Mouse (Mus musculus) telencephalon, adult 2 months (tissue): ENCODE measurements around the gene Rnf19b.
A peak's percentile ranks its signal among the peaks of the same experiment; 100 is the strongest.

Source experiments
- DNase-seq: peaks from one replicate; pipeline ENCODE4 v3.0.0-alpha.2; 2011; ENCODE audit warnings: low read depth, low spot score

The Rnf19b gene

DNA sequence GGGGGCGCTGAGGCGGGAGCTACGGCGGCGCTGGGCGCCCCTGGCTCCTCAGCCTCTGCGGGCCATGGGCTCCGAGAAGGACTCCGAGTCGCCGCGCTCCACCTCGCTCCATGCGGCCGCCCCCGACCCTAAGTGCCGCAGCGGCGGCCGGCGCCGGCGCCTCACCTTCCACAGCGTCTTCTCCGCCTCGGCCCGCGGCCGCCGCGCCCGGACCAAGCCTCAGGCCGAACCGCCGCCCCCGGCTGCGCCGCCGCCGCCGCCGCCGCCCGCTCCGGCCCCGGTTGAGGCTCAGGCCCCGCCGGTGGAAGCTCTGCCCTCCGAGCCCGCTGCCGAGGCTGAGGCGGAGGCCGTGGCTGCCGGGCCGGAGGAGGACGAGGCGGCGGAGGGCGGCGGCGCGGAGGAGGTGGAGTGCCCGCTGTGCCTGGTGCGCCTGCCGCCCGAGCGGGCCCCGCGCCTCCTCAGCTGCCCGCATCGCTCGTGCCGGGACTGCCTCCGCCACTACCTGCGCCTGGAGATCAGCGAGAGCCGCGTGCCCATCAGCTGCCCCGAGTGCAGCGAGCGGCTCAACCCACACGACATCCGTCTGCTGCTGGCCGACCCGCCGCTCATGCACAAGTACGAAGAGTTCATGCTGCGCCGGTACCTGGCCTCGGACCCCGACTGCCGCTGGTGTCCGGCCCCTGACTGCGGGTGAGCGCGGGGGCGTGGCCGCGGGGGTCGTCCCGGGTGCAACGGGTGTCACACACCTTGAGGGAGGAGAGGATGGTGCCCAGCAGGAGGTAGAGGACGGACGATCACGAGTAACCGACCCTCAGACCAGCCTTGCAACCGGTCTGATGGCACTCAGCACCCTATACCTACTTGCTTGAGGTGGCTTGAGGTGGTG is at the start of gene Rnf19b:
Gene Rnf19b (plus strand): TSS at position 65 of the 886 bp plus-strand sequence.
- no peak for DNase-seq

DNA sequence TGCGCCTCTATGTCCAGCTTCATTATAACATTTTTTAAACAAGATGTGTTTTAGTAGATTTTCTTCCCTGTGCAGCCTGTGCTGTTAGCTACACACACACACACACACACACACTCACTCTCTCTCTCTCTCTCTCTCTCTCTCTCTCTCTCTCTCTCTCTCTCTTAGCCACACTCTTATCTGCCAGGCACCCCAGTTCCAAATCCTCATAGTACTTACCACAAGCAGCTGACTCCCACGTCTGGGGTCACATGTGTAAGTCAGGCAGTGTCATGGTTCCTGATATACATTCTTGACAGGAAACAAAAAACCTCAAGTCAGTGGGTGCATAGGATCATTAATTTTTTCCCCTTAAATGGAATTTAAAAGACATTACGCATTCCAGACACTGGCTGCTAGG is 49.4 kb upstream of the Rnf19b start:
- DNase-seq = no peak

DNA sequence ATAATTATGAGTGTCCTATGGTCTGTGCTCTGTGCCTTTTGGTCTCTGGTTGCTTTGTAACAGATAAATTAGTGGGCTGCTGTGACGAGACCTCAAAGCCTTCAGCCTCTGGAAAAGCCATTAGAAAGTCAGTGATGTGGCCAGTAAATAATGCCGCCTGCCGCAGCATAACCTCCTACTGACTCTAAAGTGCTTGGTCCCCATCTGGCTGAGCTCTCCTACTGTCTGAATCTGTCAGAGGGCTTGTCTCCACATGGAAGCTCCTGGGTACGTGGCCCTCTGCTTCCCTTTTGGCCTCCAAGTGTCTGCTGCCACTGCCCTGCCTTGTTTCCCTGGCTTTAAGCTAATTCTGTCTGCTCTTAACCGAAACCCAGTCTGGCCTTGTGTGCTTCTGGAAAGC is 48.5 kb upstream of the Rnf19b start:
- no peak for DNase-seq

DNA sequence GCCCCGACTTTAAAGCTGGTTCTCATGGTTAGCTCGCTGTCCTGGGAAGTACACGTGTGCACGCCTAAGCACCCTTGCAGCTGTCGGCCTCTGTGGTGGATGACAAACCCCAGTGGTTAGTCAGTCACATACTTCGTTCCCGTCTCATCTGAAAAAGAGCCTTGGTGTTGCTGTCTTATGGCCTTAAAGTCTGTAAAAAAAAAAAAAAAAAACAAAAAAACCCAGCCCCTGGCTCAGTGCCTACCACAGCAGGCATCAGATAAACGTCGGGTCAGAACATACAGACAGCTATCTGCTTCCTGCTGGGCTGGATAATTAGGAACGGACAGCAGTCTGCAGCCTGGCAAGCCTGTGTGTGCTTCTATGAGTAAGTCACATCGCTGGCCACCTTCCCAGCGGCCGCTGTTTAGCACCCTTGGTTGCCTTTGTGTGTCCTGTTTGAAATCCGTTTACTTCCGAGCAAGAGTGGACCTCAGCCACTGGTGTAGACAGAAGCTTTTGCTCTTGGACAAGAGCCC is 46.4 kb upstream of the Rnf19b start:
- no peak for DNase-seq

DNA sequence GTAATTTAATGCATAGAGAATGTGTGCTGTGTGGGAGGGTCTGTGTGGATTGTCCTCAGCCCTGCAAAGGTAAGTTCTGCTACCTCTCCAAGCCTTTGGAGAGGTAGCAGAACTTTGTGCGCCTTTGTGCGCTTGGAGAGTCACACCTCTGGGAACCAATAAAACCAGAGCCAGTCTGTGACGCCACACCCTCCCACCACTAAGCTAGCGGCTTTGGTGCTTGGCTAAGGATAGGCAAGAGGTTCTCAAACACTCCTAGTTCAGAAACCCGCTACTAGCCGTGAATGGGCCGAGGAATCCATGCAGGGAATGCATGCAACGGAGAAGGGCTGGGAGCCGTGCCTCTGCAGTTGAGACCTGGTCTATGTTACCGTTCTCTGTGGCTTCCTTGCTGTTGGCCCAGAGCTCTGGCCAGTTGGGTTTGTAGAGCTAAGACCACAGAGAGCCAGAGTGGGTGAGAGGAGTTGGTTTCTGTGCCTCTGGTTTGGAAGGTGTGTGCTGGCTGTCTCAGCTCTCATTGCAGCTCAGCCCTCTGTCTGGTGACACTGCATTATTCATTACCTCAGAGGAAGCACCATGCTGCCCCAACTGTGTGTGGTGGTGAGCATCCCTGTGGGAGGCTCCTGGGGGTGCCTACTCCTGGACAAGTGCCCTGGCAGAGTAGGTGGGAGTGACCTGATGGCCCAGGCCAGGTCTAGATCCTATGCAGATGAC is 44.8 kb upstream of the Rnf19b start:
- DNase-seq = no peak

DNA sequence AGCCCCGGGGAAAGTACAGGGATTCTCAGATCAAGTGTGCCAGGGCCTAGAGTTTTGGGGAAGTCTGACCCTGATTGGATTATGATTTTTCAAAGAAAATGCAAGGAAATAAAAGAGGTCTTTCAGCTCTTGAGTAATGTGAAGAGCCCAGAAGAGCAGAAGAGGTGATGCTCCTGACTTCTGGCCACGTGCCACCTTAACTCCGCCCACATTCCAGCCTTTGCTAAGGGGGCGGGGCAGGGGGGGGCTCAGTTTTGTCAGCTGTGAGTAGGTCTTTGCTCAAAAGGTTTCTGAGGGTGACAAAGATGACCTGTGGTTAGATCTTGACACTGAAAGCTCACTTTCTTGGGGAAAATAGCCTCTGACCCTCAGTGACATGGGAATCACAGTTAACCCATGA is 41.7 kb upstream of the Rnf19b start:
- no peak for DNase-seq

DNA sequence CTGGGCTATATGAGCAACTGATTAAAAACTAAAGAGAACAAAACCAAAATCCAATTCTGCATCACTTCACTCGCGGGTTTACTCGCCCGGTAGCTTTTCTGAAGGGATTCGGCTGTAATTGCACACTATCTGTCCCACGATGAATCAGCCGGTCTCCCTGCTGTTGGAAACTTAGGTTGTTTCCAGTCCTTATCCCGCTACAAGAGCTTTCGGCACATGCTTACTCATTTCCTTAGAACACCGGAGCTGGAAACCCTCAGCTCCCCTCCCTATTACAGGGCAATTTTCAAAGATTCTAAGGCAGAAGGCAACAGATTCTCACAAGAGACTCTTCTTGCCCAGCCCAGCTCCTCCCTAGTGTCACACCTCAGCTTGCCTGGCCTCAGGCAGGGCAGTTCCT is 40.9 kb upstream of the Rnf19b start:
- no peak for DNase-seq

DNA sequence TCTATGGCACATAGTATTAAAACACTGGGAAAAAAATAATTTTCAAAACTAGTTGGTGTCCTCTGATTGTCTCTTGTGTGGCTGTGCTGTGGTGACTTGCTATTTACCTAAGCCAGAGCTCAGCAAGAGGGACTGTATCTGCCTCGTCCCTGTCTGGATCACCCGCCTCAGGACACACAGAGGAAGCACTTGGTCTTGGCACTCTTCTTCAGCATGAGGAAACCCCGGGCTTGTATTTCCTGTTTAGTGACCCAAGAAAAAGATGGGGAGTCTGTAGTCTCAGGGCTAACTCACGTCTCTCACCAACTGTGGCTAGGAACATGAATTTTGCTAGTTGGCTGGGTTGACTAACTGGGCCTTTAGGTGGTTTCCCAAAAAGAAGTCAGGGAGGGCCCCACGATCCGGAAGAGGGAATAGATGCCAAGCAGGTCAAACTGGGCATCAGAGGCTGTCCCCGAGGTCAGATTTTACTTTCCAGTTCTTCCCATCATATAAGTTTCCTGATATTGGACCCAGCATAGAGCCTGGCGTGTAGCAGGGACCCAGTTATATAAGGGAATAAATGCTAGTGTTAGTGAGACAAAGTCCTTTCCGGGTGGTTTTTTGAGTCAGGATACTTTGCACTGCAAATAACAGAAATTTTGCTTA is 39.2 kb upstream of the Rnf19b start:
- no peak for DNase-seq

DNA sequence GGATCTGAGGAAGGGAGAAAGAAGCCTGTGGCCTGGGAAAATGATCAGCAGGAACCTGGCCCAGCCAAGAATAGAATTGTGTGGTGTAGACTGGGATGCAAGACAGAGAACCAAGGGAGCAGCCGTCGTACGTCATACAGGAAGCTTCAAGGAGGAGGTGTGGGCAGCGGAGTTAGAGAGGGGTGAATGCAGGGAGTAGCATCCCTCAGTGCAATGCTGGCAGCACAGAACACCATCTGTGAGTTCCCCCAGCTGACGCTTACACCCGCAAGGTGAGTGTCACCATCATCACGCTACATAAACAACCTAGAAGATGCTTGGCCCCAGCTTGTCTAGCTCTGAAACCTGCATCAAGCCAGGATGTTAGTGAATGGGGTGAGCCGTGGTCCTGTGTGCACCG is 38.3 kb upstream of the Rnf19b start:
- peak; percentile 62 for DNase-seq

DNA sequence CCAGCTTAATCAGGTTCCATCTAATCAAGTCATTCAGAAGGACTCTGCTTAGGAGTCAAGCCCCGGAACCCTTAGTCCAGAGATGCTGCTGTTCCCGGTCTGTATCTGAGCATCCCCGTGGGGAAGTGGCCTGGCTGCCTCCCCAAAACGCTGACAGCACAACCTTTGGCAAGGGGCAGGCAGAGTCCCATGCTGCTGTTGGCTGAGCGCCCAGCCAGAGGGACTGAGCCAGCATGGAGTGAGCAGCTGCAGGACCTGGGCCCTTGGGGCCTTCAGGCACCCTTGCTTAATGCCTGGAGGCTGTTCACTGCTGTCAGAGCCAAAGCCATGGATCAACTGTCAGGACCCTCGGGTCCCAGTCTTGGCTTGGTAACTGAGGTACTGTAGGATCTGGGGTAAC is 37.6 kb upstream of the Rnf19b start:
- no peak for DNase-seq

DNA sequence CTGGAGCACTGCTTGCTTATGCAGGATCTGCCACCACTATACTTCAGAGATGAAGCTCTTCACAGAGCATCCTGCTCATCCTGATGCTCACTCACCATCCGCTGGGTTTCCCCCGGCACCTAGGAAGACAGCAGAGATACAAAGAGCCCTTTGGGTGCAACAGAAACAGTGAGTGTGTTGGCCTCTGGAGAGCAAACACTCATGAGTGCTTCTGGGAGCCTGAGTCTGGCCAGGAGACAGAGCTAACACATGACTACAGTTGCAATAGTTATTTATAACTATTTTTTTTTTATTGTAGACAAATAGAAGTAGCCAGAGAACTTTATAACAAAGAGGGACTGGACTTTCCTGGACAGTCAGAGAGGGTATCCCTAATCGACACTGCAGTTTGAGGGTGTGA is 36.6 kb upstream of the Rnf19b start:
- no peak for DNase-seq

DNA sequence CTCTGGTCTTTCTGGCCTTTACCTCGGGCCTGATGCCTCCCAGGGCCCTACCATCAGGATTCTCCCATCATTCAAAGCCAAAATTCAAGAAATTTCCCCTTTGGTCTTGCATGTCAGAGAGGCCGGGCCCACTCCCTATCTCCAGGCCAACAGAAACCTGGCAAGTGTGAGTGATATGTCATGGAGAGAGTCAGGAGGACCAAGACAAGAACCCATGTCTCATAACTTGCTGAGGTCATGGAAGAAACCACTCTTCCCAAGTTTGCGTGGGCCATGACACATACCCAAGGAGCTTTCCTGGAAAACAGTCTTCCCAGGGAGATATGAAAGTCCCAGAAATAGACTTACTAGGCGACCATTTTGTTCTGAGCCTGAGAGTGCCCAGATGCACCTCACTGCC is 36.2 kb upstream of the Rnf19b start:
- DNase-seq = no peak

DNA sequence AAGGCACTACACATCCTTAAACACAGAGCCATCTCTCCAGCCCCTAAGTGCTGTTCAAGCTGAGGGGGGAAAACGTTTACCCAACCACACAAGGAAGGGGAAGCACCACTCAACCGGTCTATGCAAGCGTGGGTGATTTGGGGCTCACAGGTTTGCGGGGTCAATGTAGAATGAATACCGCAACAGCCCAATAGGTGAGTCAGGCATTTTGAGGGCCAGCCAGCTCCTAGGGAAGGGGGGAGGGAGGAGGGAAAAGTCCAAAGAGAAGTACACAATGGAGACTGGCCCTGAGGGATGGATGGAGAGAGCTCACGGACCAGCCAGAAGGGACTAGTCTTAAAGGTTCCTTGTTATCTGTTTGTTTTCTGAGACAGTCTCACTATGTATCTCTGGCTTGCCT is 34.2 kb upstream of the Rnf19b start:
- DNase-seq = no peak

DNA sequence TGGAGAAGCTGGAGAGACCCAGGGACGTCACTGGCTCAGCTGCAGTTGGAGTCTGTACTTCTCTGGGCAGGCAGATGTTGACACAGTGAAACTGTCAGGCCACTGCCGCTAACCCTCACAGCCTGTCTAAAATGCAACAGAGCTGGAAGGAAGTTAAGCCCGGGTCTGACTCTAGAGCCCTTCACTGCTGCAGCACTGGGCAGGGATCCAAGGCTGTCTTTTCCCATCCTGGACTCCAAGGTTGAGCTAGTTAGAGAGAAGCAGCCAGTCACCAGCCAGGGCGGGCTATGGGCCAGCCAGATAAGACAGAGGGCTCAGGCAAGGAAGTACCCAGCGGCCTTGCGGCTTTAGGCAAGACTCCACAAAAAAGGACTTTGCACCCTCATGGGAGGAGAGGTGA is 33.3 kb upstream of the Rnf19b start:
- DNase-seq = no peak

DNA sequence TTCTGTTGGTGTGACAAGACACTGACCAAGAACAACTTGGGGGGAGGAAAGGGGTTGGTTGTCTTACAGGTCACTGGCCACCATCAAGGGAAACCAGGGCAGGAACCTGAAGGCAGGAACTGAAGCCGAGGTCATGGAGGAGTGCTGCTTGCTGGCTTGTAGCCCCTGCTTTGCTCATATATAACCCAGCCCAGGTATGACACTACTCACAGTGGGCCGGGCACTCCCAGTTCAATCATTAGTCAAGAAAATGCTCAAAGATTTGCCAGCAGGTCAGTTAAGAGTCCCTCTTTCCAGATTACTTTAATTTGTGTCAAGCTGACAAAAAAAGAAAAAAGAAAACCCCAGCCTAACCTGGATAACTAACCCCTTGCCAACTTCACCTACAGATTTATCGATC is 32.4 kb upstream of the Rnf19b start:
- DNase-seq = no peak

DNA sequence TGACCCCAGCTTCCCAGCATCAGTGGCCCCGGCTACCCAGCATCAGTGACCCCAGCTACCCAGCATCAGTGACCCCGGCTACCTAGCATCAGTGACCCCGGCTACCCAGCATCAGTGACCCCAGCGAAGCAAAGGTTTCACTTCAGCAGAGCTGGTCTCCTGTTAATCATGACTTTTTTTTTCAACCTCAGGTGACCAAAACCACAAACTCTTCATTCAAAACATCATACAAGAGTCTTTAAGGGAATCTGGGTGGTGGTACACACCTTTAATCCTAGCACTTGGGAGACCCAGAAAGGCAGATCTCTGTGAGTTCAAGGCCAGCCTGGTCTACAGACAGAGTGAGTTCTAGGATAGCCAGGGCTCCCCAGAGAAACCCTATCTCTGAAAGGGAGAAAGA is 27.3 kb upstream of the Rnf19b start:
- DNase-seq = no peak

DNA sequence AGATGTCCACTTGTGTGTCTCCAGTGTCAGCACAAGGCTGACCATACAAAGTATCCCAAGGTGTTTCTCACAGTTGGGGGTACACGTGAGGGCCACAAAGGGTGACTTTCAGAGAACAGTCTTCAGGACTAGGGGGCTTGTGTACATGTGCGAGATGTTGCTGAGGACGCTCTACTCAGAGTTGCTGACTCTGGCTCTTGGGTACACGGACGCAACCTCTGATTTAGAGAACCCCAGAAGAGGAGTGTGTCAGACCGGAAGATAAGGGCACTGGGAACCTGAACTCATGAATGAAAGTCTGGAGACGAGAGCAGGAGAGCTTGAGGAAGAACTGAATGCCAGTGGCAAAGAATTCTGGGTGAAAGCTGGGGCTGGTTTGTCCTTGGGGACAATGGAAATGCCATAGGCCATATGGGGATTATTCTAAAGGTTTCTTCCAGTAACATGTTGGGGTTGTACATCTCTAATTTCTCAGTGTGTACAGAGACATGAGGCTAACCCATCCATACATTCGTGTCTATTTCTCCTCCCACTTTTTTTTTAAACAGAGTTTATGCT is 26.6 kb upstream of the Rnf19b start:
- no peak for DNase-seq

DNA sequence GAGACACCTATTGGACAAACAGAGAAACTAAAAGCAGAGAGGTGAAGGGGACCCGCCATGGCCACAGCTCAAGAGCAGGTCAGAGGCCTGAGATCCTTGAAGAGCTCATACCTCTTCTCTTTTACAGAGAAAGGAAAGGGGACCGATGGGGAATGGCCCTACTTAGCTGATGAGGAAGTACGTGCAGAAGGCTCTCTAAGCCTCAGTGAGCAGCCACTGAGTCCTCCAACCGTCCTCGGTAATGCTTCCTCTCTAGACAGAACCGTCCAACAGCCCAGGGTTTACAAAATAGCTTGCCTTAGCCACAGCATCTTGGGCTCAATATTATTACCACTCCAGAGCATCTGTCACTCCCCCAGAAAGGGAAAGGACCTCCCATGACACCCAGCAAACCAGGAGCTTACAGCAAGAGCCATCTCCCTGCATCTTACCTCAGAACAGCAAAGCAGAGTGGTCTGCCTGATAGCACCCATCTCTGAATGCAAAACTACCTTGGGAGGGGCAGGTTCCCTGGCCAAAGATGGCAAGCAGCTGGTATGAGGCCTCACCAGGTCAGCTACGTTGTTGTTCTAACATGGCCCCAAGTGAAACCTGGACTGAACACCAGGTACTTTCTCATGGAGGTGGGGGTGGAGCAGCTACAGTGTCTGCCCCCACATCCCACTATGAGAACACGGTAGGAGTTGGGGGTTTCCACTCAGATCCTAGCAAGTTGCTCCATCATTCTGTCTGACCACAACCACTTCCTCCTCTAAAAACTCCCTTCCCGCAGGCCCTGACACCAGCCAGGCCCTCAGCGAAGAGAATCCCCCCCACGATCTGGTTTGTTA is 25.7 kb upstream of the Rnf19b start:
- DNase-seq = no peak

DNA sequence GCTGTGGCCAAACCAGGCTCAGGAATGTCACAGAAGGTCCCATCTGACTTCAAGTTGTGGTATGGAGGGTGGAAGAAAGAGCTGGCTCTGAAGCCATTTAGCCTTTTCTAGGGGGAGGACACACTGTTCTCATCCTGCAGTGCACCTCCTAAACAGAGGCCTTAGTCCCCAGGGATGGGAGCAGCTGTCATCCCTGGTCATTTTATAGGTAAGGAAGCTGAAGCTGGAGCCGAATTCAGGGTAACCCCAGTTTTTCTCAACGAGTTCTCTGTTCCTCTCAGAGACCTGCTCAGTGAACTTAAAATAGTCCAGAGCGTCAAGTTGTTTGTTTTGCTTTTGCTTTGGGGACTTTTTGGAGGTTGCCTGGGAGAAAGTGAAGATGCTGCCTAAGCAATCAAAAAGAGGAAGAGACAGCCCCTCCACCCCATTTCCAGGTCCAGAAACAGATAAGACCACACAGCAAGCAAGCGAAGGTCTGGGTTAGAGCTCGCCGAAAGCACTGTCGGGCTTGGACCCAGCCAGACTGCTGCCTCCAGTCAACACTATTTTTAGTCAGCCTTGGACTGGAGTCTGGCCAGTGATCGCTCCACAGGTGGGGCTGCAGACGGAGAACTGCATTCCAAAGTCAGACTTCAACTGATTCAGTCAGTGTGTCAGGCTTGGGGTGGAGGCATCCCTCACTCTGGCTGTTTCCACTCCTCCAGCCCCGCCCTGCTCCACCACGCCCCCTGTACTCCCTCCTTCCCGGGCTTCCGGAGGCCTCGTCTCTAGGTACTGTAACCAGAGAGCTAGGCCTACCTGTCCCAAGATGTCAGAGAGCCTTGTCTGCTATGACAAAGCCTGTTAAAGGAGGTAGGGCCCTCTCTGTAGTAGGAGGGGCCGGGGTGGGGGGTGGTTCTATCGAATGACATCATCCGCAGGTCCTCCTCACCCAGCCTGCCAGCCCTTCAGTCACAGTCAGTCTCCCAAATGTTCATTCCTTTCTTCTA is 24.8 kb upstream of the Rnf19b start:
- DNase-seq = no peak

DNA sequence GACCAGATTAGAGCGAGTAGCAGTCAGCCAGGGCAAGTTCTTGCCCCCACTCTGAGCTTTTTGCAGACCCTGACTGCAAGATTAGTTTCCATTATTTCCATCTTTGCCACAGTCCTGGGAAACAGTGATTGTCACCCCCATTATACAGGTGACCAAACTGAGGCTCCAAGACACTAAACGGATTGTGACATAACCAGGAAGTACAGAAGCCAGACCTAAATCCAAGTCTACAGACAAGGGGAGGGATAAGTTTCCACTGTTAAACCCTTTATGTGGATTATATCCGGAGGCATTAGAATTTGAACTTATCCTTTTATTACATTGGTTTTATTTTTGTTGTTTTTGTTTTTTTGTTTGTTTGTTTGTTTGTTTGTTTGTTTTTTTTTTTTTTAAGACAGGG is 23.8 kb upstream of the Rnf19b start:
- DNase-seq = no peak
